Mouse (Mus musculus) cortical plate, adult 2 months (tissue): ENCODE measurements around the gene Foxn1.

Experiments used
- CTCF ChIP-seq: fragments of 200-500 bp; IDR thresholded peaks from 2 replicates; pipeline ENCODE4 v1.5.1; 2011; ENCODE audit warnings: mild to moderate bottlenecking, control low read depth, low read length; ENCODE audit not compliant: insufficient read depth; ENCODE audit errors: extremely low read depth
- POLR2A ChIP-seq: fragments of 200-500 bp; IDR thresholded peaks from 2 replicates; pipeline ENCODE4 v1.6.1; 2011; ENCODE audit warnings: mild to moderate bottlenecking, low read length, control low read depth; ENCODE audit not compliant: insufficient read depth; ENCODE audit errors: extremely low read depth

DNA sequence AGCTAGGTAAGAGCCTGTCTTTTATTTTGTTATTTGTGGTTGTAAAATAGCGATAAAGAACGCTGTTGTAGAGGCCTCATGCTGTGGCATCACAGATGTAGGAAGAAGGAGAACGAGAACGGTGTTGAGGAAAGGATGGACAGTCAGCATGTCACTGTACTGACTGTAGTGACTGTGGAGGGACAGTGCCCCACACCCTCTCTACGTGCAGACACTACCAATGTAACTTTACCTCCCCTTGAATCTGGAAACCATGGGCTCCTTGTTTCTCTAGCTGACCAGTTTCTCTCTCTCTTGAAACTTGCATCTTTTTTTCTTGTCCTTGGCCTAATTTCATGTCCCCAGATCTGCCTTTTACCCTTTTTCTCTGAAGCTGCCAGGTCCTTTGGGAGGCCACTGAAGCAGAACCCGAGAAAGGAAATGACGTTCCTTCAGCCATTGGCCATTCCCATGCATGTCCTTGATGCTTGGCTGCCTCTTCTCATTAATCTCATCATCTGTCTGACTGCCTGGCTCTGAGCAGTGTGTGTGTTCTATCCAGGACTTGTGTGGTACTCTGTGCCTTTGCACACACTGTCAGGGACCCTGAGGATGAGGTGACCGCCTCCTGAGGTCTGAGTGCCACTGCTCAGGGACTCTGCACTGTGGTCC lies 75.4 kb downstream of the Foxn1 start:
- no peak for TF ChIP-seq CTCF
- TF ChIP-seq POLR2A = no peak
